8 mouse cellular contexts compared by ENCODE assay signal in the genomic region with DNA sequence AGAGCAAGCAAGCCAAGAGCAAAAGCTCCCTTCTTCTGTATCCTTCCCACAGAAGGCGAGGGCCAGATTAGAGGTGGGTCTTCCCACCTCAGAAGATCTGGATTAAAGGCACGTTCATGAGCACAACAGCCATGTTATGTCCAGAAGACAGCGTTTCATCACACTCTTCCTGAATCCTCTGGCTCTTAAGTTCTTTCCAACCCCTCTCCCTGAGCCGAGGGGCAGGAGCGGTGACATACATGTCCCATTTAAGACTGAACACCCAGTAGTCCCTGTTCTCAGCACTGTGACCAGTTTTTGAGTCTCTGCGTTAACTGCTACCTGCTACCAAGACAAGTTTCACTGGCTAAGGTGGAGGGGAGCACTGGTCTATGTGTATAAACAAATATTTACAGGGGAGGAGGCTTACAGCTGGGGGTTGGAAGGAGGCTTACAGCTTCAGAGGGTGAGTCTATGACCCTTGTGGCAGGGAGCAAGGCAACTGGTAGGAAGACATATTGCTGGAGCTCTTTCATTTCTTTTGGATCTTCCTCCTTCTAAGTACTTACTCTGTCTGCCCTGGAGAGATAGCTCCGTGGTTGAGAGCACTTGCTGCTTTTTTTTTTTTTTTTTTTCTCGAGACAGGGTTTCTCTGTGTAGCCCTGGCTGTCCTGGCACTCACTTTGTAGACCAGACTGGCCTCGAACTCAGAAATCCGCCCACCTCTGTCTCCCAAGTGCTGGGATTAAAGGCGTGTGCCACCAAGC. TPM values are rescaled to one million over a fixed set of nuclear protein-coding genes. Genes with fewer than 3 reads are reported as not detected.
DNase-seq lines count a peak whose midpoint lies in the region; ATAC-seq and TF ChIP-seq lines count a peak whose summit lies in the region.

A gene (minus strand): TSS at position 51 of the 746 bp plus-strand sequence.

- no peak for TF ChIP-seq POLR2A in cerebellum, adult 2 months (IDR thresholded peaks at IDR 0.05; ENCODE audit: borderline replicate concordance, insufficient read depth, low read length)

- DNase-seq in cerebellum, adult 2 months, result no peak
- no peak for DNase-seq in cerebellum, postnatal 10 days
- DNase-seq in neural tube, embryonic 11.5 days (ENCODE audit: low spot score), result no peak
- DNase-seq in heart, postnatal 10 days, result no peak
- no peak for DNase-seq in liver, embryonic 14.5 days (ENCODE audit: low read depth in 3 of 3, low spot score in 3 of 3)
- DNase-seq in c-Kit-positive CD71-positive TER-119-positive erythroid progenitor cells, embryonic 14.5 days (ENCODE audit: low spot score), result no peak

- ATAC-seq in neural tube, embryonic 11.5 days (ENCODE audit: insufficient read depth, low FRiP score, low TSS enrichment), result no peak
- no peak for ATAC-seq in neural tube, embryonic 15.5 days (ENCODE audit: low FRiP score)
- 0 out of 2 replicates have a peak, but pooled peaks have one; percentile 25 for ATAC-seq in liver, embryonic 14.5 days (ENCODE audit: insufficient read depth)
- ATAC-seq in activated CD4-positive, CD25-positive, alpha-beta regulatory T cell, adult 4 months, result no peak

- H3K4me2 ChIP-seq in neural tube, embryonic 11.5 days (ENCODE audit: low read depth), result no peak within 1 kb of the TSS
- H3K4me2 ChIP-seq in neural tube, embryonic 15.5 days, result no peak within 1 kb of the TSS
- H3K4me2 ChIP-seq in liver, embryonic 14.5 days (ENCODE audit: low read depth), result no peak within 1 kb of the TSS

- no peaks in the 10 kb centered on the region for H3K4me1 ChIP-seq in cerebellum, adult 2 months (ENCODE audit: control insufficient read depth, insufficient read depth, low read length)
- H3K4me1 ChIP-seq in neural tube, embryonic 11.5 days (ENCODE audit: control insufficient read depth, insufficient read depth, low read length), result no peaks in the 10 kb centered on the region
- H3K4me1 ChIP-seq in neural tube, embryonic 15.5 days, result no peaks in the 10 kb centered on the region
- peaks cover 22 to 29% of the 10 kb centered on the region in 2 experiments for H3K4me1 ChIP-seq in liver, embryonic 14.5 days (replicated peaks; ENCODE audit: control insufficient read depth in 2 of 2, insufficient read depth in 2 of 2, low read length in 1 of 2)

- intact Hi-C loops in heart, postnatal 10 days (cut with DNase I), result no loop called here

- TF ChIP-seq CTCF in cerebellum, adult 2 months (IDR thresholded peaks at IDR 0.05; ENCODE audit: borderline replicate concordance, insufficient read depth, low read depth, low read length), result no peak
- no peak for TF ChIP-seq CTCF in liver, embryonic 14.5 days (IDR thresholded peaks at IDR 0.05; ENCODE audit: low read depth)

- TF ChIP-seq EP300 in liver, embryonic 14.5 days (IDR thresholded peaks at IDR 0.05; ENCODE audit: low read depth), result no peak

- no peak within 1 kb of the TSS for H3K27ac ChIP-seq in cerebellum, adult 2 months (ENCODE audit: insufficient read depth, low read length)
- H3K27ac ChIP-seq in neural tube, embryonic 11.5 days (ENCODE audit: low read depth, low read length), result no peak within 1 kb of the TSS
- no peak within 1 kb of the TSS for H3K27ac ChIP-seq in neural tube, embryonic 15.5 days (replicated peaks)
- no peak within 1 kb of the TSS for H3K27ac ChIP-seq in liver, embryonic 14.5 days

- no peaks in the 10 kb centered on the region; the same call in 1 of the 2 replicates for H3K27me3 ChIP-seq in cerebellum, adult 2 months (ENCODE audit: control insufficient read depth, insufficient read depth, low read length)
- no peaks in the 10 kb centered on the region for H3K27me3 ChIP-seq in neural tube, embryonic 11.5 days (ENCODE audit: control insufficient read depth, insufficient read depth, low read length)
- no peaks in the 10 kb centered on the region for H3K27me3 ChIP-seq in neural tube, embryonic 15.5 days (replicated peaks)
- no peaks in the 10 kb centered on the region for H3K27me3 ChIP-seq in liver, embryonic 14.5 days (ENCODE audit: control insufficient read depth, insufficient read depth, low read length)

- H3K9me3 ChIP-seq in neural tube, embryonic 11.5 days (ENCODE audit: control insufficient read depth, low read length), result no peaks in the 10 kb centered on the region
- no peaks in the 10 kb centered on the region for H3K9me3 ChIP-seq in neural tube, embryonic 15.5 days (replicated peaks)
- no peaks in the 10 kb centered on the region for H3K9me3 ChIP-seq in liver, embryonic 14.5 days (ENCODE audit: control insufficient read depth, low read length)

- no peaks in the 10 kb centered on the region for H3K36me3 ChIP-seq in neural tube, embryonic 11.5 days (ENCODE audit: control insufficient read depth, insufficient read depth, low read length)
- no peaks in the 10 kb centered on the region for H3K36me3 ChIP-seq in neural tube, embryonic 15.5 days
- H3K36me3 ChIP-seq in liver, embryonic 14.5 days (replicated peaks; ENCODE audit: control insufficient read depth, insufficient read depth, low read depth), result no peaks in the 10 kb centered on the region

- H3K9ac ChIP-seq in neural tube, embryonic 11.5 days (ENCODE audit: low read length), result no peak within 1 kb of the TSS
- no peak within 1 kb of the TSS for H3K9ac ChIP-seq in neural tube, embryonic 15.5 days (replicated peaks)
- H3K9ac ChIP-seq in liver, embryonic 14.5 days (replicated peaks), result no peak within 1 kb of the TSS

- 71% methylated on average over 11 of the region's 11 CpGs for WGBS in cerebellum, adult 2 months
- 78% methylated on average over 11 of the region's 11 CpGs for WGBS in neural tube, embryonic 11.5 days
- WGBS in neural tube, embryonic 15.5 days, result 80% methylated on average over 11 of the region's 11 CpGs
- 57% methylated on average over 11 of the region's 11 CpGs for WGBS in liver, embryonic 14.5 days (ENCODE audit: insufficient replicate concordance)

- no peak within 1 kb of the TSS for H3K4me3 ChIP-seq in cerebellum, adult 2 months (replicated peaks; ENCODE audit: insufficient read depth, low read depth, low read length)
- H3K4me3 ChIP-seq in neural tube, embryonic 11.5 days (ENCODE audit: low read depth, low read length), result no peak within 1 kb of the TSS
- no peak within 1 kb of the TSS for H3K4me3 ChIP-seq in neural tube, embryonic 15.5 days (replicated peaks)
- H3K4me3 ChIP-seq in liver, embryonic 14.5 days (ENCODE audit: insufficient read depth in 1 of 2, low read depth in 2 of 2, low read length in 2 of 2), result no peak within 1 kb of the TSS

RNA-seq across cellular contexts. Expression of the gene that starts here (rescaled TPM):
- 31.4 and 34.7 TPM in 2 replicates for polyA plus RNA-seq in cerebellum, adult 2 months (2012; rRNA removed)
- 12.5 and 13.0 TPM in 2 replicates for polyA plus RNA-seq in neural tube, embryonic 11.5 days (2014; fragmentation: Nextera tagmentation; extraction: Ambion mirVana)
- polyA plus RNA-seq in neural tube, embryonic 15.5 days (2015; fragmentation: Nextera tagmentation; extraction: Ambion mirVana), result 7.8 and 8.8 TPM in 2 replicates
- 10 to 100 TPM; 73.5 to 73.9 TPM for total RNA-seq in heart, postnatal 10 days (2021)
- 11.7 and 14.8 TPM in 2 replicates for polyA plus RNA-seq in liver, embryonic 14.5 days (2012; rRNA removed)
- 8.7 and 10.7 TPM in 2 replicates for polyA plus RNA-seq in liver, embryonic 14.5 days (2014; fragmentation: Nextera tagmentation; extraction: Ambion mirVana)
- polyA plus RNA-seq in activated CD4-positive, CD25-positive, alpha-beta regulatory T cell, adult 4 months (2017; shearing (Covaris generic)), result 10 to 100 TPM in 1 of 2 experiments, 1 to 10 TPM in 1; 8.3 to 12.4 TPM
